Mouse (Mus musculus) neutrophil, adult 5-6 weeks (primary cell): Measurements from ENCODE around the gene Henmt1. TPM values are rescaled to one million over a fixed set of nuclear protein-coding genes. Genes with fewer than 3 reads are reported as not detected.

ENCODE experiments used
- ATAC-seq: fragments of 151-379, 151-347 bp; 2 replicates; pipeline ENCODE4 v1.8.0; 2017; ENCODE audit warnings: mild to moderate bottlenecking, moderate TSS enrichment; ENCODE audit not compliant: insufficient number of reproducible peaks, poor library complexity, low FRiP score, severe bottlenecking; ENCODE audit errors: extremely low read depth
- total RNA-seq: library from RNA; stranded (forward); fragments of 200-1000 nt; gene quantifications from 2 replicates; pipeline ENCODE4 v1.2.3, GENCODE M21; 2017

Gene Henmt1
- 0.37 TPM in 1 of 2 replicates, not detected in the other for total RNA-seq

DNA sequence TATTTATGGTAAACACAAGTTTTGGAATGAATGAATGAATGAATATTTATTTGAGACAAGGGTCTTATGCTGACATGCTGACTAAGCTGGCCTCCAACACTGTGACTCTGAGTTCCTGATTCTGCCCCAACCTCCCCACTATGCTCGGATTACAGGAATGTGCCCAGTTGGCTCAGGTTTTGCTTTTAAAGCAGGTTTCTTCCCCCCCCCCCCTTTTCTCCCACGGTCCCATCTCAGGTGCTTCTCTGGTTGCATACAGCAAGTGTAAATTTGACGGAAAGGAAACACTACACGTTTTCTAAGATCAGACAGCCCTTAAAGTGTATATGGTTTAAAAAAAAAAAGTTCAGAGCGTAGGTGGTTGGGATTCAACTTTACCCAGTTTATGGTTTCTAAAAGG is at the start of gene Henmt1:
Henmt1 (plus strand) TSS at position 301 of the 400 bp plus-strand sequence.
- no peak for ATAC-seq

DNA sequence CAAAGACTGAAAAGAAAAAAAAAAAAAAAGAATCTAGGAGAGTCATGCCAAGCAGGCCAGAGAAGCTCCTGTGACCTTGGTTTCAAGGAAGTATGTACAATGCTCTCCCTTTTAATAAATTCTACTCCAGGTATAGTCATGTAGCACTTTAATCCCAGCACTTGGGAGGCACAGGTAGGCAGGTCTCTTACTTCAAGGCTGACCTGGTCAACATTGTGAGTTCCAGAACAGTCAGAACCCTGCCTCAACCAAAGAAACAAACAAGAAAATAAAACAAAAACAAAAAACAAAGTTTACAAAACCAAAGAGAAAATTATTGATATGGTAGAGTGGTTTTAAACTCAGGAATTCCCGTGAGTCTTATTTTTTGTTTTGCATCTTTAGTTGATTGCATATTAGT is 49.8 kb upstream of the Henmt1 start, which contains the start of gene Fndc7:
Fndc7 (minus strand) TSS at position 101 of the 400 bp plus-strand sequence.
- no peak for ATAC-seq

GRCm38 (mm10) chr3:108892080-108892479 is 47.6 kb upstream of the Henmt1 start:
- ATAC-seq: no peak

- ATAC-seq: no peak
These were observed 46.8 kb upstream of the Henmt1 start for GRCm38 (mm10) chr3:108892914-108893313.

DNA sequence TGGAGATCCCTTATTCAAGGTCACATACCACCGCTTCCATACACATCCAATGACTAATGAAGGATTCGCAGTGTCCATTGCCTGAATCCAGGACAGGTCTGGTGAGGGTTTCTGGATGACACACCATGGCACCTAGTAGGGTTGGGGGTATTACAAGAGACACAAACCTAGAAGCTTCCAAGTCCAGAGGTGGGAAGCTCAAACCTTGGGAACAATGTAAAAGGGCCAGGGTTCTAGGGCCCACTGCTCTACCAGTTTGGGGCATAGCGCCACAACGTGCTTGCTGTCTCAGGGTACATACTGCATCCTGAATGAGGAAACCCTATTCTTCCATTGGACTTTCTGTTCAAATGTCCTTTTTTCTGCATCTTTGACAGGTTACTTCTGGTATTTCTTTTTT is 41.0 kb upstream of the Henmt1 start:
- ATAC-seq: no peak

GRCm38 (mm10) chr3:108900147-108900546 is 39.5 kb upstream of the Henmt1 start:
- peak; percentile 91 for ATAC-seq

GRCm38 (mm10) chr3:108900681-108901080 is 39.0 kb upstream of the Henmt1 start:
- no peak for ATAC-seq

DNA sequence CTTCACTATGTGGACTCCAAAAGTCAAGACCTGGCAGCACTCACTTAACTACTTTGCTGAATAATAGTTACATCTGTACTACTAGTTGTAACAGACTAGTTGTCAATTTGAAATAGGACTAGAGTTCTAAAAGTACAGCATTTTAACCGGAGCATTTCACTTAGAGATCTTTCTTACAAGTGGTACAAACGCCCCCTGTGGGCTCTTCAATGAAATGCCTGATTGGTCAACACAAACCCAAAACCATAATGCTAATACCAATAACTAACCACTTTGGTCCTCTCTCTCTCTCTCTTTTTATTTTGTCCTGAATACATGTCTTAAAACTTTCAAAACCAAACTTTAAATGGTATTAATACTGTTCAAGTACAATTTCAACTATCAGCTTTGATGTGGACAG is 37.6 kb upstream of the Henmt1 start:
- ATAC-seq: peak; percentile 31

DNA sequence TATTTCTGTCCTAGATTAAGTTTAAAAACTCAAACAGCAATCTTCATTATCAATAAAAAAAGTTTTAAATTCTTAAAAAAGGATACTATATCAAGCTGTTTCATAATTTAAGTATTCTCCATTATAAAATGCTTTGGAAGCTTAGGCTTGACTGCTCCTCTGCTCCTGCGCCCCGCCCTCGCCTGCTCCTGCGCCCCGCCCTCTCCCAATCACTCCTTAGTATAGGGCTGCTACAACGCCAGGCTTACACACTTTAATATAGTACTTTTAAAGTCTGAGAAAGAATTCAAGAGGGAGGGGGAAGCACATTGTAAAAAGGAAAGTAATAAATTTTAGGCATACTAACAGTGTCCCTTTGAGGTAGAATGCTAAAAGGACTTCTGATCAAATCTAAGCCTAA is 36.7 kb upstream of the Henmt1 start:
- no peak for ATAC-seq

- no peak for ATAC-seq
These were observed 29.2 kb upstream of the Henmt1 start for GRCm38 (mm10) chr3:108910303-108911080.

GRCm38 (mm10) chr3:108911081-108911547 is 28.6 kb upstream of the Henmt1 start:
- ATAC-seq: peak; percentile 78

DNA sequence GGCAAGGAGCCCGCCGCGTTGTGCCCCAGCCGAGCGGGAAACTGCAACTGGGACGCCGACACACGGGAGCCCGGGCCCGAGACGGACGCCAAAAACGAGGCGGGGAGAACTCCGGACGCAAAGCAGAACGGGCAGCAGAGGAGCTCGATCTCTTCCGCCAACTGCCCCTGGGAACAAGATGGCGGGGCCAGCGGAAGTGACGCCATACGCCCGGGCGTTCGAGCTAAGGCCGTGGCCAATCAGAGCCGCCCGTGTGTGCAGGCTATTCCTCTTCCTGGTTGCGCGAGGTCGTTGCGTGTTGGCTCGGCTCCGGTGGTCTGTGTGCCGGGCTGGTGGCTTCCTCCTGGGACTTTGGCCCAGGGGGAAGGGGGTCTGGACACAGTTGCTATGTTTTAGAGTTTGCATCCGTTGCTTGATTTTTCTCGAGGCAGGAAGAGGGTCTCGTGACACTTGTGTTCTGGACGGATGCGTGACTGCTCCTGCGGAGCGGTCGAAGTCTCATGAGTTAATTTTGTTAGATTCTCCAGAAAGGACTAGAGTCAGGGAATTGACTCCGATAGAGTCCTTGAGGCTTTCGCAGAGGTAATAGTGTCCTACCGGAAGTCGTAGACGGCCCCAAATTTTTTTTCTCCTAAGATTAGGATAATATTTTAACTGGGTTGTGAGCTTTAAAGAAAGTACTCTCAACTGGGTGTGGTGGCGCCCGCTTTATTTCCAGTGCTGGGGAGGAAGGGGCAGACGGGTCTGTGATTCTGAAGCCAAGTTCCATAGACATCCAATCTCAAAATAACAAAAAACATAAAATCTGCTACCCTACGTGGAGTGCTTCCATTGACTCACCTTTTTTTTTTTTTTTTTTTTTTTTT is 27.9 kb upstream of the Henmt1 start, which contains the start of gene Prpf38b:
Prpf38b (minus strand) TSS at position 180 of the 866 bp plus-strand sequence.
- peak; percentile 92 for ATAC-seq

GRCm38 (mm10) chr3:108915999-108916398 is 23.7 kb upstream of the Henmt1 start:
- no peak for ATAC-seq

GRCm38 (mm10) chr3:108916857-108917256 is 22.8 kb upstream of the Henmt1 start:
- ATAC-seq: no peak

GRCm38 (mm10) chr3:108917986-108918385 is 21.7 kb upstream of the Henmt1 start:
- ATAC-seq: no peak

DNA sequence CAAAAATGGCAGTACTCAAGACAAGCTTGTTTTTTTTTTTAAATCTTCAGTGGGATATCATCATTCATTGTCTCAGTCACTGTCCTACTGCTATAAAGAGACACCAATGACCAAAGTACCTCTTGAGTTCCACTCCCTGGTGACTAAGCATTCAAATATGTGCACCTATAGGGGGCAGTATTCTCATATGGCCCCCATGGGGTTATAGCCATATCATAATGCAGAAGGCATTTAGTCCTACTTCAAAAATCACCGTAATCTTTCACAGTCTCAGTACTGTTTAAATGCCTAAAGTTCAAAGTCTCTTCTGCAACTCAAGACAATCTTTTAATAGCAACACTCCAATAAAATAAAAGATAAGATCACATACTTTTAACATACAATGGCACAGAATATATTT is 20.8 kb upstream of the Henmt1 start:
- no peak for ATAC-seq

DNA sequence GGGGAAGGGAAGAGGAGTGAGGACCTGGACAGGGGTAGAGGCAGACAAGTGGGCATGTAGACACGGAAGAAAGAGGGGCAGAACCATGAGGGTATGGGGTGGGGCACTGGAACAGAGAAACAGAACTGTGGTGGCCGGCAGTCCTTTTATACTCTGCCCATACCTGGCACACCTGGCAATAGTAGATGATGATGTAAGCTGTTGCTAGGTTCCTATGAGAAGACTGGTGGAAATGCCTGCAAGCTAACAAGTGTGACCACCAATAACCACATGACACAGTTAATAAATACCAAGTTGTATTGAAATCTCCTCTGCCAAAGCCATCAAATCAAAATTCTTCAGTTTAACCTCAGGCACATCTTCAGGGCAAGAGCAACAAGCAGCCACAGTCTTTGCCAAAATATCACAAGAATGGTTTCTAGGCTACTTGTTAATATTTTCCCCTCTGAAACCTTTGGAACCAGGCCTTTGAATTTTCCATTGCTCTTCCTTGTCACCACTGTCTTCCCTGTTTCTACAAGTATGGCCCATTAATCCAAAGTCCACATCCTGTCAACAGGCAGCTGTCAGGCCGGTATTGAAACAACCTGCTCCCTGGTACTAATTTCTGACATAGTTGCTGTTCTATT is 19.1 kb upstream of the Henmt1 start:
- no peak for ATAC-seq

DNA sequence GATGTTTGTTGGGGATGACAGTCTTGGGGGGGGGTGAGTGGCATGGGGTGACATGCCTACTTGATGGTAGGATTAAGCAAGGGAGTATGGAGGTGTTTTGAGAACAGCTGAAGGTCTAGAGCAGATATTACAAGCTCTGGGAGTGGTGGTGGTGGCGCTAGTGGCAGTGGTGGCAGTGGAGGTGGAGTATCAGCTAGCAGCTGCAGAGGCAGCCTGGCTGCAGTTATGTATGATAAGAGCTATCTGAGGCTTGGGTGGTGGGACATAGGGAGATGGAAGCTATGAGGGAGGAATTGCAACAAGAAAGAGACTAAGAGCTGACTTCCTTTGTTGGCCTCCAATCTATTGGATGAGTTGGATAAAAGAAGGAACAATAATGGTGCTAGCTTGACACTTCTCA is 17.9 kb upstream of the Henmt1 start:
- ATAC-seq: no peak

- ATAC-seq: no peak
These were observed 14.0 kb upstream of the Henmt1 start for GRCm38 (mm10) chr3:108925677-108926076.
